In genomic region chr13:45301191-45301905, GRCm38 (mm10) we compare ENCODE assay signal across 12 mouse cellular contexts.
"Had no signal": no experiment of that assay in that cellular context is flagged by ENCODE, and none has a peak within 500 bp of the region (broad histone marks: within the 10 kb centered on the region; RNA-seq: fewer than 3 reads in every experiment).

No protein-coding gene starts in this region.

- H3K9me3 ChIP-seq: intestine, embryonic 15.5 days; limb, embryonic 15.5 days; liver, embryonic 12.5 days; midbrain, embryonic 12.5 days had no signal

- H3K4me2 ChIP-seq: intestine, embryonic 15.5 days; limb, embryonic 15.5 days; liver, embryonic 12.5 days; lung, embryonic 14.5 days; midbrain, embryonic 12.5 days had no signal

- DNase-seq: layer of hippocampus, adult 9-11 months; layer of hippocampus, postnatal 36 days; lung, embryonic 14.5 days; lung, postnatal 10 days; lung, postnatal 4 days; spleen, adult 18-20 months; thymus, adult 18-20 months; thymus, postnatal 25 days had no signal

- H3K36me3 ChIP-seq: intestine, embryonic 15.5 days; limb, embryonic 15.5 days; liver, embryonic 12.5 days; midbrain, embryonic 12.5 days had no signal

- H3K4me1 ChIP-seq: intestine, embryonic 15.5 days; limb, embryonic 15.5 days; liver, embryonic 12.5 days; midbrain, embryonic 12.5 days had no signal

- H3K9ac ChIP-seq: intestine, embryonic 15.5 days; limb, embryonic 15.5 days; liver, embryonic 12.5 days; lung, embryonic 14.5 days; midbrain, embryonic 12.5 days had no signal

- H3K27me3 ChIP-seq: intestine, embryonic 15.5 days; limb, embryonic 15.5 days; midbrain, embryonic 12.5 days had no signal

- H3K27ac ChIP-seq: intestine, embryonic 15.5 days; limb, embryonic 15.5 days; liver, embryonic 12.5 days; midbrain, embryonic 12.5 days had no signal

- H3K4me3 ChIP-seq: intestine, embryonic 15.5 days; limb, embryonic 15.5 days; liver, embryonic 12.5 days; midbrain, embryonic 12.5 days had no signal

- ATAC-seq: intestine, embryonic 15.5 days; liver, embryonic 12.5 days had no signal
